Mouse (Mus musculus): ENCODE measurements at regions not wholly inside any gene's neighbourhood (a gene's known extent, or its start where the extent isn't known, plus 50 kb on each side); places are given as distances from the start of the nearest gene placed in this dataset.
"Not testable (repeated sequence)": the region's sequence is repeated elsewhere in the genome, so short reads cannot be mapped to it uniquely, and the experiment has no call there.

GRCm38 (mm10) chr1:98665584-98665983, 244.7 kb downstream of the Slco6d1 start:
- no peaks in the 10 kb centered on the region for H3K27me3 ChIP-seq (ENCODE audit: control insufficient read depth, insufficient read depth, low read length)
- TF ChIP-seq POLR2A (IDR thresholded peaks at IDR 0.05; ENCODE audit: borderline replicate concordance, insufficient read depth, low read length) (no peak), CTCF (IDR thresholded peaks at IDR 0.05; ENCODE audit: borderline replicate concordance, insufficient read depth, low read depth, low read length) (no peak)
- H3K27ac ChIP-seq (ENCODE audit: insufficient read depth, low read length): no peak overlapping the region
- H3K4me3 ChIP-seq (replicated peaks; ENCODE audit: insufficient read depth, low read depth, low read length): no peak overlapping the region
- DNase-seq: no peak
- WGBS: 79% methylated on average over 2 of the region's 2 CpGs
- H3K4me1 ChIP-seq (ENCODE audit: control insufficient read depth, insufficient read depth, low read length): no peaks in the 10 kb centered on the region

GRCm38 (mm10) chr1:98667426-98667825, 246.5 kb downstream of the Slco6d1 start:
- not testable (repeated sequence) for H3K27me3 ChIP-seq (ENCODE audit: control insufficient read depth, insufficient read depth, low read length); H3K4me1 ChIP-seq (ENCODE audit: control insufficient read depth, insufficient read depth, low read length); H3K27ac ChIP-seq (ENCODE audit: insufficient read depth, low read length); DNase-seq; H3K4me3 ChIP-seq (replicated peaks; ENCODE audit: insufficient read depth, low read depth, low read length)
- WGBS: 83% methylated on average over 2 of the region's 2 CpGs

GRCm38 (mm10) chr1:98667887-98668286, 247.0 kb downstream of the Slco6d1 start:
- peak in 1 of 2 experiments; percentile 28 for DNase-seq
- no peaks in the 10 kb centered on the region for H3K27me3 ChIP-seq (ENCODE audit: control insufficient read depth, insufficient read depth, low read length)
- TF ChIP-seq CTCF (IDR thresholded peaks at IDR 0.05; ENCODE audit: borderline replicate concordance, insufficient read depth, low read depth, low read length) (no peak), POLR2A (IDR thresholded peaks at IDR 0.05; ENCODE audit: borderline replicate concordance, insufficient read depth, low read length) (no peak)
- 38% methylated on average over 1 of the region's 1 CpGs for WGBS
- H3K27ac ChIP-seq (ENCODE audit: insufficient read depth, low read length): no peak overlapping the region
- no peaks in the 10 kb centered on the region for H3K4me1 ChIP-seq (ENCODE audit: control insufficient read depth, insufficient read depth, low read length)
- no peak overlapping the region for H3K4me3 ChIP-seq (replicated peaks; ENCODE audit: insufficient read depth, low read depth, low read length)

- Histone ChIP-seq H3K27me3 (ENCODE audit: control insufficient read depth, insufficient read depth, low read length) (no peaks in the 10 kb centered on the region), H3K4me1 (ENCODE audit: control insufficient read depth, insufficient read depth, low read length) (no peaks in the 10 kb centered on the region), H3K27ac (ENCODE audit: insufficient read depth, low read length) (no peak overlapping the region), H3K4me3 (replicated peaks; ENCODE audit: insufficient read depth, low read depth, low read length) (no peak overlapping the region)
- TF ChIP-seq CTCF (IDR thresholded peaks at IDR 0.05; ENCODE audit: borderline replicate concordance, insufficient read depth, low read depth, low read length) (no peak), POLR2A (IDR thresholded peaks at IDR 0.05; ENCODE audit: borderline replicate concordance, insufficient read depth, low read length) (no peak)
- 29% methylated on average over 2 of the region's 2 CpGs for WGBS
- no peak for DNase-seq
Observed at GRCm38 (mm10) chr1:98668595-98668994, 247.7 kb downstream of the Slco6d1 start.

DNA sequence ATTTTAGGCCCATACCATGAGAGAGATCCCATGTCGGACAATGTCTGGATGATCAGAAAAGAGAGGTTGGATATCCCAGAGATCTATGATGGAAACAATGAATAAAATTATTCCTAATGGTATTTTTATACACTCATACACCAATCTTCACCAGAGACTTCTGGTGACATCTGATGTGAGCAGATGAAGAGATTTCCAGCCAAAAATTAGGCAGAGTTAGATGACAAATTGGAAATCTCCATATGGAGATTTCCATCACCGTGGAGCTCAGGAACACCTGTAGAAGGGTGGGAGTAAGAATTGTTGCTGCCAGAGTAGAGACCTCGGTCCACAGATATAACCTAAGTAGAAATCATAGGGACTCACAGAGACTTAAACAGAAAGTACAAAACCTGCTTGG, 257.8 kb downstream of the Slco6d1 start:
- TF ChIP-seq POLR2A (IDR thresholded peaks at IDR 0.05; ENCODE audit: borderline replicate concordance, insufficient read depth, low read length) (no peak), CTCF (IDR thresholded peaks at IDR 0.05; ENCODE audit: borderline replicate concordance, insufficient read depth, low read depth, low read length) (no peak)
- Histone ChIP-seq H3K4me1 (ENCODE audit: control insufficient read depth, insufficient read depth, low read length) (no peaks in the 10 kb centered on the region), H3K4me3 (replicated peaks; ENCODE audit: insufficient read depth, low read depth, low read length) (no peak overlapping the region), H3K27ac (ENCODE audit: insufficient read depth, low read length) (no peak overlapping the region), H3K27me3 (ENCODE audit: control insufficient read depth, insufficient read depth, low read length) (no peaks in the 10 kb centered on the region)
- no peak for DNase-seq
- 78% methylated on average over 3 of the region's 3 CpGs for WGBS

DNA sequence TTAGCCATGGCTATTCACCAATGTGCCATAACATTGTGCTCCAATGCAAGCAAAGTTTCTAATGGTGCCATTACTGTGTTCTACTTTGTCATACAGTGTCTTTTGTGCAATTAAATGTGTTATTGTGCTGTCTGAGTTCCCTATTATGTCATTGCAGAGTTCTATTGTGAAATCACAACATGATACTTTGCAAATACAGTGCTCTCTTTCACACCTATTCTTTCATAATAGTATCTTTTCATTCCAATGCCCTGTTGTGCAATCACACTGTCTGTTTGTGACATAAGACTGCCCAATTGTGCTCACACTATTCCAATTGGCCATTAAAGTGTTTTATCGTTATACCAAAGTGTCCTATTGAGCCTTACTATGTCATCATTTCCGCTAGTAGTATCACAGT, 292.9 kb downstream of the Slco6d1 start:
- Histone ChIP-seq H3K4me1 (ENCODE audit: control insufficient read depth, insufficient read depth, low read length) (no peaks in the 10 kb centered on the region), H3K27me3 (ENCODE audit: control insufficient read depth, insufficient read depth, low read length) (no peaks in the 10 kb centered on the region), H3K4me3 (replicated peaks; ENCODE audit: insufficient read depth, low read depth, low read length) (no peak overlapping the region), H3K27ac (ENCODE audit: insufficient read depth, low read length) (no peak overlapping the region)
- no peak for DNase-seq
- WGBS: 82% methylated on average over 2 of the region's 2 CpGs
- TF ChIP-seq CTCF (IDR thresholded peaks at IDR 0.05; ENCODE audit: borderline replicate concordance, insufficient read depth, low read depth, low read length): no peak
- no peak for TF ChIP-seq POLR2A (IDR thresholded peaks at IDR 0.05; ENCODE audit: borderline replicate concordance, insufficient read depth, low read length)

DNA sequence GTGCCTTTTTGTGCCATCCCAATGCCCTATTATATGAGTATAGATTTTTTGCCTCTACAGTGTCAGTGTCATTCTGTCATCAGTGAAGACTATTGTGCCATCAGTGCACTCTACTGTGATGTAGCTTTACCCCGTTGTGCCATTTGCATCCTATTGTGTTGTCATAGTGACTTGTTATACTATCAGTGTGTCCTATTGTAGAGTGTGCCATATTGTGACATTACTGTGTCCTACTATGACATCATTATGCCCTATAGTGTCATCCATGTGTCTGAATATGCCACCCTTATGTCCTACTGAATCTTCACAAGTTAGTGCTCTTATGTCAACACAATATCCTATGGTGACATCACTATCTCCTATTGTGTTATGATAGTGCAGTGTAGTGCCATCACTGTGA, 293.4 kb downstream of the Slco6d1 start:
- Histone ChIP-seq H3K4me3 (replicated peaks; ENCODE audit: insufficient read depth, low read depth, low read length) (no peak overlapping the region), H3K27ac (ENCODE audit: insufficient read depth, low read length) (no peak overlapping the region), H3K27me3 (ENCODE audit: control insufficient read depth, insufficient read depth, low read length) (no peaks in the 10 kb centered on the region), H3K4me1 (ENCODE audit: control insufficient read depth, insufficient read depth, low read length) (no peaks in the 10 kb centered on the region)
- DNase-seq: no peak
- TF ChIP-seq POLR2A (IDR thresholded peaks at IDR 0.05; ENCODE audit: borderline replicate concordance, insufficient read depth, low read length) (no peak), CTCF (IDR thresholded peaks at IDR 0.05; ENCODE audit: borderline replicate concordance, insufficient read depth, low read depth, low read length) (no peak)
- WGBS: 71% methylated on average over 1 of the region's 1 CpGs

GRCm38 (mm10) chr1:98720595-98720994, 299.7 kb downstream of the Slco6d1 start:
- Histone ChIP-seq H3K4me3 (replicated peaks; ENCODE audit: insufficient read depth, low read depth, low read length) (no peak overlapping the region), H3K4me1 (ENCODE audit: control insufficient read depth, insufficient read depth, low read length) (no peaks in the 10 kb centered on the region), H3K27ac (ENCODE audit: insufficient read depth, low read length) (no peak overlapping the region), H3K27me3 (ENCODE audit: control insufficient read depth, insufficient read depth, low read length) (no peaks in the 10 kb centered on the region)
- DNase-seq: no peak
- 92% methylated on average over 1 of the region's 1 CpGs for WGBS
- TF ChIP-seq POLR2A (IDR thresholded peaks at IDR 0.05; ENCODE audit: borderline replicate concordance, insufficient read depth, low read length) (no peak), CTCF (IDR thresholded peaks at IDR 0.05; ENCODE audit: borderline replicate concordance, insufficient read depth, low read depth, low read length) (no peak)

Data from cerebellum, adult 2 months (tissue).